Mouse (Mus musculus): ENCODE results near the gene Ccdc122.
A peak's percentile ranks its signal among the peaks of the same experiment; 100 is the strongest.

The Ccdc122 gene

GRCm38 (mm10) chr14:77130612-77131011, 94.0 kb downstream of the Ccdc122 start:
- no peak for DNase-seq (ENCODE audit: low read depth, low spot score)

GRCm38 (mm10) chr14:77136936-77137335, 100.4 kb downstream of the Ccdc122 start:
- no peak for DNase-seq (ENCODE audit: low read depth, low spot score)

GRCm38 (mm10) chr14:77141324-77142282, 105.0 kb downstream of the Ccdc122 start:
- no peak for DNase-seq (ENCODE audit: low read depth, low spot score)

- DNase-seq (ENCODE audit: low read depth, low spot score) = no peak
Measured at GRCm38 (mm10) chr14:77145103-77145502, 108.5 kb downstream of the Ccdc122 start.

DNA sequence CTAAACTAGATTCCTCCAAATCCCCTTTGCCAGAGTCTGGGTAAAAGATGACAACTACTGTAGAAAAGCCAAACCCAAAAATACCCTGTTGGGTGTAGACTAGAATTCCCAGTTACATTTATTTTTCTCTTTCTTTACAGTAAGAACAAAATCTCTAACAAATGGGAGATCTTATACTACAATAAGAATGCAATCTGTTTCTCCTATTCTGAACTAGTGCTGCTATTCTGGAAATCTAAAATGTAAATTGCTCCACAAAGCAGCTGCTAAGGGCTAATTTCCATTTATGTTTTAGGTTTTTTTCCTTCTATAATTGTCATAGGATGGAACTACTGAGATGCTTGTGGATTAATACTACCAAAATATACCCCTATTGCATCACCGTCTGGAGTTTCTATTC, 111.1 kb downstream of the Ccdc122 start:
- DNase-seq (ENCODE audit: low read depth, low spot score) = no peak

GRCm38 (mm10) chr14:77150556-77150955, 114.0 kb downstream of the Ccdc122 start:
- DNase-seq (ENCODE audit: low read depth, low spot score) = no peak

DNA sequence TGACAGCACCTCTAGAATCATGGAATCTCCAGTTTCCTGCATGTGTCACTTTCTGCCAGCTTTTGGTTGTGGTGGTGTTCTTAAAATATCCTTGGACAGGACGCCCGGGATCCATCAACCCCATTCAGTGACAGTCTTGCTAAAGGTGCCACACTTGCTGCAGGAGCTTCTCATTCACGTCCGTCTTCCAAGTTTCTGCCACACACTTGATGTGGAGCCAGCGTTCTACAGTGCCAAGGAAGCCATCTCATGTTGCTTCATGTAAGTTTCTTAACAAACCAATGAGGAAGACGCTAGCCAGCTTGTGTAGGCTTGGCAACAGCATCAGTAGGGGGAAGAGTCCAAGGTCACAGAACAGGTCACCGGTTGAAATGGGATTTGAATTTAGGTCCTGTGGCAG, 114.9 kb downstream of the Ccdc122 start:
- no peak for DNase-seq (ENCODE audit: low read depth, low spot score)

DNA sequence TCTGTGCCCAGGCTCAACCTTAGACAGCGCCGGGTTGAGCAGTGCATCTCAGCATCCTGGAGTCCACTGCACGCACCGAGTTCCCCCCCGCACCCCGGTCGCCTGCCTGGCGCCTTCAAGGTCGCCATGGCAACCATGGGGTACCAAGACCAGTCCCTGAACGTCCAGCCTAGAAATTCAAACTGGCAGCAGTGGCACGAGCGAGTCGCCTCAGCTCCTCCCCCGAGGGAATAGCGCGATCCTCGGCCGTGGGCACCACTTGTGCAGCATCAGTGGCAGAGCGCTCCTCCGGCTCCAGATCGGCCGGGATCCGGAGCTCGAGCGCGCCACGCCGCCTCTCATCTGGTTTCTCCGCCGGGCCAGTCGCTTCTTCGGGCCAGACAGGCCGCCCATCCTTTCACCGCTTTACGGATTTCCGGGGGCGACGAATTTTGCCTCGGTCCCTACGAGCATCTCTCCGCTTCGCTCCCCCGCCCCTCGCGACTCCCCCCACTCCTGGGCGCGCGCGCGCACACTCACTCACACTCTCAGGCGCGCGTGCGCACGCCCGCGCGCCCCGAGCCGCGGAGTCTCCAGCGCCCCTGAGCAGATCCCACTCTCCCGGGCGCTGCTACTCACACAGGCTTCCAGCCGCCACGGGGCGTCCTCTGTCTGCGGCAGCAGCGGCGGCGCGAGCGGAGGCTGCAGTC, 119.8 kb downstream of the Ccdc122 start, which contains the start of gene Enox1:
TSS of gene Enox1 (plus strand) at position 542 of the 689 bp plus-strand sequence.
- DNase-seq (ENCODE audit: low read depth, low spot score) = peak; percentile 56

DNA sequence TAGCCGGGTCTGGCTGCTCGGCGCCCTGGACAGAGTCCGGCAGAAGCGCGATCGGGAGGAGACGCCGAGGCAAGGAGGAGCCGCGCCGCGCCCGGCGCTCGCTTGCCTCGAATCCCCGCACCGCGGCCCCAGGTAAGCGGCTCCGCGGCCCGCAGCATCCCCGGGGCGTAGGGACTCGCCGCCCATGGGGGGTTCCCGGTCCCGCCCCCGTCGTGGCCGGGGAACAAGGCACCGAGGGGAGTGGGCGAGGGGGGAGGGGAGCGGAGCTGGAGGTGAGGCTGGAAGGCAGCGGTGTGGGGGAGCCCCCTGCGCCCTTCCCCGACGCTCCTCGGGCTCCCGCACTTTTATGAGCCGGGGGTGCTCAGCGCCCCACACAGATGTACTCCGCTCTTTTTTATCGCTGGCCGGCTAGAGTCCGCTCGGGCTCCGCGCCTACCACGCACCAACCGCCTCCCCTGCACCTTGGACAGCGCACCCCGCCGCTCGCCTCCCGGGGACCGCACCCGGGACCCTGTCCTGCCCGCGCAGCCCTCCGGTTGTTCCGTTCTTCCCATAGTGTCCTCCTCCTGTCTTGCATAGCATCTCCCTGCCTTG, 120.4 kb downstream of the Ccdc122 start:
- DNase-seq (ENCODE audit: low read depth, low spot score) = no peak

GRCm38 (mm10) chr14:77157505-77157911, 120.9 kb downstream of the Ccdc122 start:
- no peak for DNase-seq (ENCODE audit: low read depth, low spot score)

DNA sequence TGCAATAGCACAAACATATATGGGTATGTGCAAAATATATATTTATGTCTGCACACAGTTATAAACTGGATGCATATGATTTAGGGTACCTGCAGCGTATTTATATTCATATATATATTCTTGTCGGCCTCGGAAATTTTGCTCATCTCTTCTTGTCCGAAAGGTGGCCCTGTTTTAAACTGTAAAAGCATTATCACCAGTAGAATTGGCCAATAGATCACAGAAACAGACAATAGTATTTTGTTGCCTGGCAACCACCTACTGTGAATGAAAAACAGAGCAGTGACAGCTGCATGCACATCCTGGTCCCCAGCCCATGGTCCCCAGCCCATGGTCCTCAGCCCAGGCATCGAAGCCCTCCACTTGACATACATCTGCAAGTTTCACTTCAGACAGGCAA, 122.8 kb downstream of the Ccdc122 start:
- no peak for DNase-seq (ENCODE audit: low read depth, low spot score)
